Mouse (Mus musculus) brain, embryonic 14.5 days (tissue): ENCODE measurements around the gene Angptl1.

Source experiments
- CTCF ChIP-seq: fragments of 200-500 bp; IDR thresholded peaks from 2 replicates; pipeline ENCODE4 v1.5.1; 2012; ENCODE audit warnings: inconsistent platforms, mild to moderate bottlenecking, moderate library complexity, borderline replicate concordance; ENCODE audit not compliant: insufficient read depth, insufficient read length; ENCODE audit errors: extremely low read depth
- POLR2A ChIP-seq: fragments of 200-500 bp; IDR thresholded peaks from 2 replicates; pipeline ENCODE4 v1.6.1; 2012; ENCODE audit warnings: mild to moderate bottlenecking, inconsistent platforms, borderline replicate concordance; ENCODE audit not compliant: poor library complexity, insufficient read depth, insufficient read length, severe bottlenecking; ENCODE audit errors: extremely low read depth

DNA sequence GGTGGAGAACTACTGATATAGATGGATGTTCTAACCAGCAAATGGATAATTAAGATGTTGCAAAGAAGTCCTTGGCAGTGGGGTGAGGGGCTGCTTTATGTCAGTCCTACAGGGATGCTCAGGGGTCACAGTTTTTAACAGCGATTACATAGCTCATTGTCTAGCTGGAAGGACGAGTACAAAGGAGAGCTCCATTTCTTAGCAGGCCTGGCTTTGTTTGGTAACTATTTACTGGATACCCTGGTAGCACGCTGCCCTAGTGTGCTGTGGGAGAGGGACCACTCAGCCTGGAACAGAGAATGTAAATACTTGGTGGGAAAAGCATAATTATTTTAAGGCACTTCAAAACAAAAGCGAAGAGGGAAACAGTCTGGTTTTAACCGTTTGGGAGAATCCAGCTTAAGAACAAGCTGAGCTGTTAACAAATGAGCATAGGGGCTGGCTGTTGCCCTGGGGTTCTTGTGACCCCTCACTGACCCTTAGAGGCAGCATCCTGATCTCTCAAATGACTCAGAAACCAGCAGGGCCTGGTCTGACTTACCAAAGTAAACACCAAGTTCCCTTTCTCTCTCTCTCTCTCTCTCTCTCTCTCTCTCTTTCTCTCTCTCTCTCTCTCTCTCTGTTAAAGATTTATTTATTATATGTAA is 48.4 kb upstream of the Angptl1 start:
- no peak for TF ChIP-seq CTCF
- no peak for TF ChIP-seq POLR2A
